Mouse (Mus musculus) forebrain, embryonic 12.5 days (tissue): ENCODE measurements at regions not wholly inside any gene's neighbourhood (a gene's known extent, or its start where the extent isn't known, plus 50 kb on each side); places are given as distances from the start of the nearest gene placed in this dataset.

ENCODE experiments used
- ATAC-seq: fragments of 200-750 bp; cut with Nextera tagmentation; 2 replicates; pipeline ENCODE4 v1.8.0; 2017; ENCODE audit warnings: moderate TSS enrichment; ENCODE audit not compliant: low FRiP score
- H3K27ac ChIP-seq: fragments of 300-500 bp; sonication (generic); 2 replicates; pipeline ENCODE4 v1.5.1; 2016; ENCODE audit warnings: mild to moderate bottlenecking
- H3K27me3 ChIP-seq: fragments of 300-500 bp; sonication (generic); 2 replicates; pipeline ENCODE4 v1.6.1; 2016; ENCODE audit warnings: mild to moderate bottlenecking
- H3K36me3 ChIP-seq: fragments of 300-500 bp; sonication (generic); replicated peaks from 2 replicates; pipeline ENCODE4 v1.6.1; 2016; ENCODE audit warnings: mild to moderate bottlenecking
- H3K4me1 ChIP-seq: fragments of 300-500 bp; sonication (generic); 2 replicates; pipeline ENCODE4 v1.6.1; 2016
- H3K4me2 ChIP-seq: fragments of 300-500 bp; sonication (generic); 2 replicates; pipeline ENCODE4 v1.6.1; 2016; ENCODE audit warnings: mild to moderate bottlenecking, moderate library complexity
- H3K4me3 ChIP-seq: fragments of 300-500 bp; sonication (generic); replicated peaks from 2 replicates; pipeline ENCODE4 v1.5.1; 2016; ENCODE audit warnings: mild to moderate bottlenecking
- H3K9ac ChIP-seq: fragments of 300-500 bp; sonication (generic); 2 replicates; pipeline ENCODE4 v1.6.1; 2016; ENCODE audit warnings: mild to moderate bottlenecking
- H3K9me3 ChIP-seq: fragments of 300-500 bp; sonication (generic); 2 replicates; pipeline ENCODE4 v1.6.1; 2016
- WGBS: fragments of 180-500 bp; shearing (Covaris S2); methylation state at CpG from one replicate; pipeline ENCODE4 v1.1.7; 2016; 5-methylcytosine and 5-hydroxymethylcytosine counted together

- 79% methylated on average over 8 of the region's 8 CpGs for WGBS
Observed at GRCm38 (mm10) chr3:115766153-115766552, 51.3 kb upstream of the S1pr1 start.

GRCm38 (mm10) chr3:115768290-115768689 lies 53.4 kb upstream of the S1pr1 start:
- Histone ChIP-seq H3K4me1 (no peaks in the 10 kb centered on the region), H3K27me3 (no peaks in the 10 kb centered on the region), H3K9me3 (no peaks in the 10 kb centered on the region), H3K27ac (no peak overlapping the region), H3K4me3 (no peak overlapping the region), H3K36me3 (no peaks in the 10 kb centered on the region), H3K4me2 (no peak overlapping the region), H3K9ac (no peak overlapping the region)
- WGBS: 91% methylated on average over 1 of the region's 1 CpGs
- no peak for ATAC-seq

More at GRCm38 (mm10) chr3:115766153-115766552, 51.3 kb upstream of the S1pr1 start:
- Histone ChIP-seq H3K27me3 (no peaks in the 10 kb centered on the region), H3K9ac (no peak overlapping the region), H3K4me2 (no peak overlapping the region), H3K4me1 (no peaks in the 10 kb centered on the region), H3K9me3 (no peaks in the 10 kb centered on the region), H3K4me3 (no peak overlapping the region), H3K36me3 (no peaks in the 10 kb centered on the region), H3K27ac (no peak overlapping the region)
- ATAC-seq: no peak

GRCm38 (mm10) chr3:115768761-115769530 lies 54.1 kb upstream of the S1pr1 start:
- ATAC-seq: no peak
- H3K27ac ChIP-seq: no peak overlapping the region
- H3K9me3 ChIP-seq: no peaks in the 10 kb centered on the region
- H3K36me3 ChIP-seq: no peaks in the 10 kb centered on the region
- no peak overlapping the region for H3K9ac ChIP-seq
- H3K4me1 ChIP-seq: no peaks in the 10 kb centered on the region
- no peaks in the 10 kb centered on the region for H3K27me3 ChIP-seq
- WGBS: 77% methylated on average over 19 of the region's 19 CpGs
- no peak overlapping the region for H3K4me2 ChIP-seq
- H3K4me3 ChIP-seq: no peak overlapping the region

GRCm38 (mm10) chr3:115772676-115773075 lies 57.8 kb upstream of the S1pr1 start:
- Histone ChIP-seq H3K27ac (no peak overlapping the region), H3K27me3 (0 out of 2 replicates have a peak, but pooled peaks cover 9% of the 10 kb centered on the region), H3K9me3 (no peaks in the 10 kb centered on the region), H3K4me3 (no peak overlapping the region), H3K36me3 (no peaks in the 10 kb centered on the region), H3K4me1 (no peaks in the 10 kb centered on the region), H3K9ac (no peak overlapping the region), H3K4me2 (no peak overlapping the region)
- ATAC-seq: no peak
- WGBS: 72% methylated on average over 5 of the region's 5 CpGs

- H3K27ac ChIP-seq: no peak overlapping the region
Observed at GRCm38 (mm10) chr3:115774321-115774720, 59.4 kb upstream of the S1pr1 start.

GRCm38 (mm10) chr3:115774723-115775122 lies 59.9 kb upstream of the S1pr1 start:
- Histone ChIP-seq H3K36me3 (no peaks in the 10 kb centered on the region), H3K4me3 (no peak overlapping the region), H3K4me2 (peak overlapping the region; percentile 25), H3K9me3 (no peaks in the 10 kb centered on the region), H3K27ac (no peak overlapping the region), H3K4me1 (no peaks in the 10 kb centered on the region), H3K9ac (no peak overlapping the region), H3K27me3 (0 out of 2 replicates have a peak, but pooled peaks cover 9% of the 10 kb centered on the region)
- peak; percentile 79 for ATAC-seq
- 36% methylated on average over 4 of the region's 4 CpGs for WGBS

More at GRCm38 (mm10) chr3:115774321-115774720, 59.4 kb upstream of the S1pr1 start:
- 42% methylated on average over 8 of the region's 8 CpGs for WGBS
- ATAC-seq: peak; percentile 70
- 0 out of 2 replicates have a peak, but pooled peaks cover 9% of the 10 kb centered on the region for H3K27me3 ChIP-seq
- H3K4me2 ChIP-seq: peak overlapping the region; percentile 25
- no peaks in the 10 kb centered on the region for H3K36me3 ChIP-seq
- H3K9ac ChIP-seq: no peak overlapping the region
- H3K9me3 ChIP-seq: no peaks in the 10 kb centered on the region
- H3K4me3 ChIP-seq: no peak overlapping the region
- no peaks in the 10 kb centered on the region for H3K4me1 ChIP-seq

GRCm38 (mm10) chr3:115779144-115779890 lies 64.4 kb upstream of the S1pr1 start:
- H3K27ac ChIP-seq: no peak overlapping the region
- 84% methylated on average over 10 of the region's 10 CpGs for WGBS
- H3K36me3 ChIP-seq: no peaks in the 10 kb centered on the region
- no peak overlapping the region for H3K4me3 ChIP-seq
- no peak overlapping the region for H3K9ac ChIP-seq
- no peaks in the 10 kb centered on the region for H3K4me1 ChIP-seq
- H3K27me3 ChIP-seq: 0 out of 2 replicates have a peak, but pooled peaks cover 9% of the 10 kb centered on the region
- H3K9me3 ChIP-seq: no peaks in the 10 kb centered on the region
- no peak overlapping the region for H3K4me2 ChIP-seq
- no peak for ATAC-seq

GRCm38 (mm10) chr3:115779906-115780305 lies 65.0 kb upstream of the S1pr1 start:
- no peak for ATAC-seq
- WGBS: 84% methylated on average over 5 of the region's 5 CpGs

GRCm38 (mm10) chr3:115782726-115783125 lies 67.9 kb upstream of the S1pr1 start:
- Histone ChIP-seq H3K27ac (no peak overlapping the region), H3K4me1 (no peaks in the 10 kb centered on the region), H3K9me3 (no peaks in the 10 kb centered on the region), H3K27me3 (no peaks in the 10 kb centered on the region), H3K9ac (no peak overlapping the region), H3K36me3 (no peaks in the 10 kb centered on the region), H3K4me2 (no peak overlapping the region), H3K4me3 (no peak overlapping the region)
- no peak for ATAC-seq

More at GRCm38 (mm10) chr3:115779906-115780305, 65.0 kb upstream of the S1pr1 start:
- Histone ChIP-seq H3K36me3 (no peaks in the 10 kb centered on the region), H3K4me2 (no peak overlapping the region), H3K4me1 (no peaks in the 10 kb centered on the region), H3K9me3 (no peaks in the 10 kb centered on the region), H3K27me3 (0 out of 2 replicates have a peak, but pooled peaks cover 9% of the 10 kb centered on the region), H3K27ac (no peak overlapping the region), H3K4me3 (no peak overlapping the region), H3K9ac (no peak overlapping the region)

GRCm38 (mm10) chr3:115787360-115787759 lies 72.5 kb upstream of the S1pr1 start:
- no peak for ATAC-seq
- Histone ChIP-seq H3K4me2 (no peak overlapping the region), H3K4me3 (no peak overlapping the region), H3K4me1 (no peaks in the 10 kb centered on the region), H3K9ac (no peak overlapping the region), H3K9me3 (no peaks in the 10 kb centered on the region), H3K27me3 (no peaks in the 10 kb centered on the region), H3K36me3 (no peaks in the 10 kb centered on the region), H3K27ac (no peak overlapping the region)
- 73% methylated on average over 1 of the region's 1 CpGs for WGBS

- 80% methylated on average over 3 of the region's 3 CpGs for WGBS
Observed at GRCm38 (mm10) chr3:115788525-115788924, 73.7 kb upstream of the S1pr1 start.

GRCm38 (mm10) chr3:115789063-115789462 lies 74.2 kb upstream of the S1pr1 start:
- Histone ChIP-seq H3K9ac (no peak overlapping the region), H3K4me1 (no peaks in the 10 kb centered on the region), H3K27me3 (no peaks in the 10 kb centered on the region), H3K36me3 (no peaks in the 10 kb centered on the region), H3K4me2 (no peak overlapping the region), H3K9me3 (no peaks in the 10 kb centered on the region), H3K27ac (no peak overlapping the region), H3K4me3 (no peak overlapping the region)
- 83% methylated on average over 6 of the region's 6 CpGs for WGBS
- ATAC-seq: no peak

More at GRCm38 (mm10) chr3:115788525-115788924, 73.7 kb upstream of the S1pr1 start:
- Histone ChIP-seq H3K4me3 (no peak overlapping the region), H3K27me3 (no peaks in the 10 kb centered on the region), H3K27ac (no peak overlapping the region), H3K4me1 (no peaks in the 10 kb centered on the region), H3K9ac (no peak overlapping the region), H3K4me2 (no peak overlapping the region), H3K36me3 (no peaks in the 10 kb centered on the region), H3K9me3 (no peaks in the 10 kb centered on the region)
- ATAC-seq: no peak
